Mouse (Mus musculus): ENCODE data around the gene Irak2.
A peak's percentile ranks its signal among the peaks of the same experiment; 100 is the strongest.

DNA sequence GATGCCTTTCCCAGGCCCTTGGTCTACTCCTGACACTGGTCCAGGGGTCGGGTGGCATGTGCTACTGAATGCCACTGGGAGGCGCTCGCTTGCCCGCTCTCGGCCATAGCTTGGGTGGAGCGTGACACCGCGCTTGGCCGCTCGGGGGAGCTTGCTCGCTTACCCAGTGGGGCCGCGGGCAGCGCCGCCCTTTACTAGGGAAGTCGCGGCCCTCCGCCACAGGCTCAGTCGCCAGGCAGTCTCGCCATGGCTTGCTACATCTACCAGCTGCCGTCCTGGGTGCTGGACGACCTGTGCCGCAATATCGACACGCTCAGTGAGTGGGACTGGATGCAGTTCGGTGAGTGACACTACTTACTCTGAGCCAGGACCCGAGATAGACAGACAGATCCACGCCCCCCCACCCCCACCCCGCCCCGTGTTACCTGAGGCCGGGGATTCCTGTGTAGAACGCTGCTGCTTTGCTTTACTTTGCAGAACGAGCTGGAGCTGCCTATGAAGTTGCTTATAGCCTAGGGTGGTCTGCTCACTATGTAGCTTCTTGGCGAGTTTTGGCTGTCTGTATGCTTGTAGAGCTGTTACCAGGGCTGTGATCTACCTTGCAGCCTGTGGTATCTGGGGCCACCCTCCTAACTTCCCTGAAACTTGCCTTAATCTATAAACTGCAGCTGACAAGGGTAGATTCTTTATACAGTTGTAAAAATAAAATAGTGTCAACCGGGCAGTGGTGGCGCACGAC lies at the start of gene Irak2:
- TF ChIP-seq CTCF (IDR thresholded peaks at IDR 0.05; ENCODE audit: low read depth, low read length), result peak; percentile 96
- TF ChIP-seq POLR2A (IDR thresholded peaks at IDR 0.05; ENCODE audit: borderline replicate concordance, low read depth, low read length), result 0 out of 2 replicates have a peak, but pooled peaks have one; percentile 30

All from bone marrow macrophage, adult 2 months (primary cell).